Comparison of ENCODE assay signal across 11 mouse cellular contexts in genomic region chr12:32307280-32308006, GRCm38 (mm10).
DNase-seq lines count a peak whose midpoint lies in the region; ATAC-seq and TF ChIP-seq lines count a peak whose summit lies in the region.
"Had no signal": no experiment of that assay in that cellular context is flagged by ENCODE, and none has a peak within 500 bp of the region (broad histone marks: within the 10 kb centered on the region; RNA-seq: fewer than 3 reads in every experiment).

No protein-coding gene starts in this region.

- no peak overlapping the region for H3K27ac ChIP-seq in kidney, embryonic 15.5 days
- H3K27ac ChIP-seq in liver, postnatal 0 days (ENCODE audit: low read depth): peak overlapping the region; percentile 77
- H3K27ac ChIP-seq in stomach, embryonic 16.5 days (ENCODE audit: low read length): no peak overlapping the region; the same call in 1 of the 2 replicates
- H3K27ac ChIP-seq in midbrain, embryonic 10.5 days (replicated peaks): no peak overlapping the region; the same call in 1 of the 2 replicates

- H3K4me2 ChIP-seq in kidney, embryonic 15.5 days: no peak overlapping the region
- peak overlapping the region; percentile 58 for H3K4me2 ChIP-seq in liver, postnatal 0 days (ENCODE audit: low read depth, low read length)
- H3K4me2 ChIP-seq in stomach, embryonic 16.5 days (ENCODE audit: low read depth, low read length): no peak overlapping the region
- H3K4me2 ChIP-seq: lung, embryonic 14.5 days had no signal

- H3K36me3 ChIP-seq in kidney, embryonic 15.5 days: no peaks in the 10 kb centered on the region
- H3K36me3 ChIP-seq in liver, postnatal 0 days (replicated peaks; ENCODE audit: insufficient read depth, low read length): no peaks in the 10 kb centered on the region
- no peaks in the 10 kb centered on the region for H3K36me3 ChIP-seq in stomach, embryonic 16.5 days (ENCODE audit: control insufficient read depth, insufficient read depth, low read length)
- no peaks in the 10 kb centered on the region for H3K36me3 ChIP-seq in midbrain, embryonic 10.5 days

- no peak for DNase-seq in kidney, adult 8-10 months
- DNase-seq in liver, postnatal 0 days: peak; percentile 63
- no peak for DNase-seq in adrenal gland, adult 8-10 months
- no peak for DNase-seq in midbrain, embryonic 10.5 days (ENCODE audit: low spot score)
- no peak for DNase-seq in cerebellum, adult 11 months
- DNase-seq: cerebellum, adult 11-12 months; heart, postnatal 14 days; lung, embryonic 14.5 days had no signal

- TF ChIP-seq EP300 in liver, postnatal 0 days (IDR thresholded peaks at IDR 0.05; ENCODE audit: low read depth): peak; percentile 94

- H3K27me3 ChIP-seq in kidney, embryonic 15.5 days: no peaks in the 10 kb centered on the region
- no peaks in the 10 kb centered on the region for H3K27me3 ChIP-seq in liver, postnatal 0 days (ENCODE audit: insufficient read depth, low read length)
- H3K27me3 ChIP-seq in stomach, embryonic 16.5 days (ENCODE audit: control insufficient read depth, insufficient read depth, low read length): no peaks in the 10 kb centered on the region
- no peaks in the 10 kb centered on the region for H3K27me3 ChIP-seq in midbrain, embryonic 10.5 days (ENCODE audit: low read depth, poor library complexity, severe bottlenecking)

- H3K4me3 ChIP-seq in kidney, embryonic 15.5 days (replicated peaks): no peak overlapping the region
- H3K4me3 ChIP-seq in liver, postnatal 0 days (ENCODE audit: low read depth, low read length): 0 out of 2 replicates have a peak overlapping the region, but pooled peaks have one; percentile 8
- no peak overlapping the region for H3K4me3 ChIP-seq in stomach, embryonic 16.5 days (replicated peaks; ENCODE audit: low read length)
- no peak overlapping the region for H3K4me3 ChIP-seq in midbrain, embryonic 10.5 days

- WGBS in kidney, embryonic 15.5 days: 65% methylated on average over 9 of the region's 9 CpGs
- WGBS in liver, postnatal 0 days (ENCODE audit: insufficient replicate concordance): 39% methylated on average over 9 of the region's 9 CpGs
- 56% methylated on average over 9 of the region's 9 CpGs for WGBS in stomach, embryonic 16.5 days
- 76% methylated on average over 9 of the region's 9 CpGs for WGBS in midbrain, embryonic 10.5 days

- TF ChIP-seq CTCF in liver, postnatal 0 days (IDR thresholded peaks at IDR 0.05; ENCODE audit: low read depth): no peak

- H3K9ac ChIP-seq in kidney, embryonic 15.5 days: no peak overlapping the region
- H3K9ac ChIP-seq in liver, postnatal 0 days (replicated peaks): peak overlapping the region; percentile 42
- H3K9ac ChIP-seq in stomach, embryonic 16.5 days (ENCODE audit: low read length): no peak overlapping the region
- H3K9ac ChIP-seq: lung, embryonic 14.5 days had no signal

- no peaks in the 10 kb centered on the region for H3K9me3 ChIP-seq in kidney, embryonic 15.5 days (replicated peaks)
- no peaks in the 10 kb centered on the region for H3K9me3 ChIP-seq in liver, postnatal 0 days (ENCODE audit: low read length)
- no peaks in the 10 kb centered on the region for H3K9me3 ChIP-seq in stomach, embryonic 16.5 days (replicated peaks; ENCODE audit: control insufficient read depth, low read length)
- H3K9me3 ChIP-seq in midbrain, embryonic 10.5 days (replicated peaks): no peaks in the 10 kb centered on the region

- peak; percentile 80 for ATAC-seq in kidney, embryonic 15.5 days (replicated peaks; ENCODE audit: low FRiP score)
- peak; percentile 60 for ATAC-seq in granulocyte monocyte progenitor cell, adult 5-6 weeks (replicated peaks; ENCODE audit: poor library complexity, severe bottlenecking)
- ATAC-seq in liver, postnatal 0 days: peak; percentile 96
- peak; percentile 82 for ATAC-seq in stomach, embryonic 16.5 days (ENCODE audit: insufficient read depth, low FRiP score)

- no peaks in the 10 kb centered on the region for H3K4me1 ChIP-seq in kidney, embryonic 15.5 days
- H3K4me1 ChIP-seq in liver, postnatal 0 days (ENCODE audit: insufficient read depth): peaks cover 28% of the 10 kb centered on the region
- no peaks in the 10 kb centered on the region for H3K4me1 ChIP-seq in stomach, embryonic 16.5 days (ENCODE audit: control insufficient read depth, insufficient read depth, low read length)
- no peaks in the 10 kb centered on the region for H3K4me1 ChIP-seq in midbrain, embryonic 10.5 days
